Mouse (Mus musculus) liver, postnatal 0 days (tissue): ENCODE data around the gene Tpgs1. TPM values are rescaled to one million over a fixed set of nuclear protein-coding genes. Genes with fewer than 3 reads are reported as not detected.

Experiments used
- ATAC-seq: fragments of 200-750 bp; cut with Nextera tagmentation; 2 replicates; pipeline ENCODE4 v1.8.0; 2017; ENCODE audit warnings: mild to moderate bottlenecking, moderate library complexity
- DNase-seq: peaks from one replicate; pipeline ENCODE4 v3.0.0-alpha.2; 2016
- H3K27ac ChIP-seq: fragments of 300-500 bp; sonication (generic); 2 replicates; pipeline ENCODE4 v1.5.1; 2014; ENCODE audit warnings: antibody characterized with exemption, moderate library complexity, mild to moderate bottlenecking, low read depth
- H3K27me3 ChIP-seq: fragments of 300-500 bp; sonication (generic); 2 replicates; pipeline ENCODE4 v1.6.1; 2014; ENCODE audit warnings: low read length, control low read depth, mixed read lengths; ENCODE audit not compliant: insufficient read depth
- H3K36me3 ChIP-seq: fragments of 300-500 bp; sonication (generic); replicated peaks from 2 replicates; pipeline ENCODE4 v1.6.1; 2014; ENCODE audit warnings: mild to moderate bottlenecking, control low read depth, low read length, moderate library complexity, mixed read lengths; ENCODE audit not compliant: insufficient read depth
- H3K4me1 ChIP-seq: fragments of 300-500 bp; sonication (generic); 2 replicates; pipeline ENCODE4 v1.6.1; 2014; ENCODE audit warnings: antibody characterized with exemption, mild to moderate bottlenecking, control low read depth; ENCODE audit not compliant: insufficient read depth
- H3K4me2 ChIP-seq: fragments of 300-500 bp; sonication (generic); 2 replicates; pipeline ENCODE4 v1.6.1; 2014; ENCODE audit warnings: low read depth, mild to moderate bottlenecking, low read length, moderate library complexity, mixed read lengths
- H3K4me3 ChIP-seq: fragments of 300-500 bp; sonication (generic); 2 replicates; pipeline ENCODE4 v1.5.1; 2014; ENCODE audit warnings: low read depth, low read length
- H3K9ac ChIP-seq: fragments of 300-500 bp; sonication (generic); replicated peaks from 2 replicates; pipeline ENCODE4 v1.6.1; 2014; ENCODE audit warnings: mild to moderate bottlenecking, moderate library complexity
- H3K9me3 ChIP-seq: fragments of 300-500 bp; sonication (generic); 2 replicates; pipeline ENCODE4 v1.6.1; 2016; ENCODE audit warnings: mild to moderate bottlenecking, control low read depth, low read length, mixed read lengths
- CTCF ChIP-seq: sonication (generic); IDR thresholded peaks from 2 replicates; pipeline ENCODE4 v1.5.1; 2016; ENCODE audit warnings: antibody characterized with exemption, low read depth
- EP300 ChIP-seq: IDR thresholded peaks from 2 replicates; pipeline ENCODE4 v1.6.1; 2016; ENCODE audit warnings: antibody characterized with exemption, low read depth, mild to moderate bottlenecking
- WGBS: fragments of 180-500 bp; shearing (Covaris S2); extraction: QIAGEN DNeasy Blood & Tissue Kit; methylation state at CpG from one replicate; pipeline ENCODE4 v1.1.7; 2014; ENCODE audit not compliant: insufficient replicate concordance; 5-methylcytosine and 5-hydroxymethylcytosine counted together
- polyA plus RNA-seq: library from polyadenylated mRNA; unstranded; fragments of >200 nt; fragmentation: Nextera tagmentation; extraction: Ambion mirVana; gene quantifications from 2 replicates; pipeline ENCODE4 v1.2.1, GENCODE M21; 2015

Tpgs1 gene
- polyA plus RNA-seq, 1 experiment from 2014 or later = 24.9 TPM

DNA sequence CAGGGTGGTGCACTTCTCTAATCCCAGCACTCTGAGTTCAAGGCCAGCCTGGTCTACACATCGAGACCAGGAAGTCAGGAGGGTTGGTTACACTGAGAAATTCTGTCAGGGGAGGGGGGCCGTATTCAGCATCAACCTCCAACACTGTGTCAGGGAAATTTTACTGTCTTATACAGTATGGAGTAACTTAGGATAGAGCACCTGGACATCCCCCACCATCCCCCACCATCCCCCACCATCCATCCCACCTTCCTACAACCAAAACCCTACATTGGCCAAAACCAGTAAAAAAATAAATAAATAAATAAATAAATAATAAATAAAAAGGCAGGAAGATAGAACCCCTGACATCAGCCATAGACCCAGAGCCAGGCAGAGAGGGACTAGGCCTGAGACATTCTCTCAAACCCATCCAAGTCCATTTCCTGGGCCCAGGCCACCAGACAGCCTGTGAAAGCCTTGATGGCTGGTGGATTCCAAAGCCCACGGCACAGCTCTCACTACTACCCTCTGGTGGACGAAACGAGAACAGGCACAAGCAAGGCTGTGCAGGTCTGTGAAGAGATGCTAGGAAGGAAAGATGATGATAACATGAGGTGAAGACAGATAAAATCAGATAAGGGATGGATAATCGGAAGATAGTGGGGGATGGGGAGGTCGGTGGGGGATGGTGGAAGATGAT lies 20.0 kb upstream of the Tpgs1 start:
- no peaks in the 10 kb centered on the region for H3K36me3 ChIP-seq
- H3K4me3 ChIP-seq = no peak overlapping the region
- H3K4me1 ChIP-seq = no peaks in the 10 kb centered on the region
- no peak overlapping the region for H3K4me2 ChIP-seq
- WGBS = 23% methylated on average over 7 of the region's 7 CpGs
- no peaks in the 10 kb centered on the region for H3K9me3 ChIP-seq
- no peak overlapping the region for H3K27ac ChIP-seq
- no peak overlapping the region for H3K9ac ChIP-seq
- TF ChIP-seq EP300 (no peak), CTCF (peak; percentile 97)
- ATAC-seq (peak; percentile 45; the same call in 1 of the 2 replicates), DNase-seq (peak; percentile 80)
- no peaks in the 10 kb centered on the region; the same call in 1 of the 2 replicates for H3K27me3 ChIP-seq

GRCm38 (mm10) chr10:79652789-79653188 lies 16.4 kb upstream of the Tpgs1 start:
- 74% methylated on average over 7 of the region's 7 CpGs for WGBS
- H3K27ac ChIP-seq = no peak overlapping the region
- no peak overlapping the region for H3K9ac ChIP-seq
- H3K36me3 ChIP-seq = no peaks in the 10 kb centered on the region
- ATAC-seq (no peak), DNase-seq (no peak)
- H3K4me2 ChIP-seq = no peak overlapping the region
- no peak for TF ChIP-seq EP300
- TF ChIP-seq CTCF = no peak
- H3K9me3 ChIP-seq = no peaks in the 10 kb centered on the region
- no peaks in the 10 kb centered on the region for H3K4me1 ChIP-seq
- H3K4me3 ChIP-seq = no peak overlapping the region
- peaks cover 7% of the 10 kb centered on the region; the same call in 1 of the 2 replicates for H3K27me3 ChIP-seq

GRCm38 (mm10) chr10:79654946-79655395 lies 14.2 kb upstream of the Tpgs1 start:
- WGBS = 50% methylated on average over 1 of the region's 1 CpGs
- no peaks in the 10 kb centered on the region for H3K36me3 ChIP-seq

GRCm38 (mm10) chr10:79658829-79659228 lies 10.3 kb upstream of the Tpgs1 start:
- Histone ChIP-seq H3K4me2 (no peak overlapping the region), H3K27me3 (peaks cover 7% of the 10 kb centered on the region; the same call in 1 of the 2 replicates), H3K4me3 (no peak overlapping the region), H3K27ac (no peak overlapping the region), H3K4me1 (no peaks in the 10 kb centered on the region), H3K36me3 (no peaks in the 10 kb centered on the region), H3K9ac (no peak overlapping the region), H3K9me3 (no peaks in the 10 kb centered on the region)
- ATAC-seq = no peak
- peak; percentile 50 for DNase-seq
- WGBS = 17% methylated on average over 4 of the region's 4 CpGs
- peak; percentile 56 for TF ChIP-seq CTCF
- no peak for TF ChIP-seq EP300

More at GRCm38 (mm10) chr10:79654946-79655395, 14.2 kb upstream of the Tpgs1 start:
- H3K4me1 ChIP-seq = no peaks in the 10 kb centered on the region
- ATAC-seq (no peak), DNase-seq (no peak)
- TF ChIP-seq EP300 (no peak), CTCF (no peak)
- no peaks in the 10 kb centered on the region for H3K9me3 ChIP-seq
- peaks cover 7% of the 10 kb centered on the region; the same call in 1 of the 2 replicates for H3K27me3 ChIP-seq
- H3K9ac ChIP-seq = no peak overlapping the region
- no peak overlapping the region for H3K4me3 ChIP-seq
- no peak overlapping the region for H3K4me2 ChIP-seq
- H3K27ac ChIP-seq = no peak overlapping the region

DNA sequence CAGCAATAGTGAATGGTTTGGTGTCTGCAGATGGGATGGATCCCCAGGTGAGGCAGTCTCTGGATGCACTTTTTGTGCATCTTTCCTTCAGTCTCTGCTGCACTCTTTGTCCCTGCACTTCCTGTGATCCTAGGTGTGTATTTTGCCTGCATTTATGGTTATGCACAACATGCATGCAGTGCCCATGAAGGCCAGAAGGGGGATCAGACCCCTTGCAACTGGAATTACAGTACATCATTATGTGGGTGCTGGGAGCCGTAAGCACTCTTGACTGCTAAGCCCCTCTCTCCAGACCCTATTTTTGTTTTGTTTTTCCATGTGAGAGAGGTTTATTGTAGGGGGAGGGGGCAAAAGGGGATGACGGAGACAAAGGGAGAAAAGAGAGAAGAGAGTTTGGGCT lies 8.9 kb upstream of the Tpgs1 start:
- ATAC-seq = no peak
- no peak overlapping the region for H3K27ac ChIP-seq
- H3K36me3 ChIP-seq = no peaks in the 10 kb centered on the region
- H3K4me1 ChIP-seq = no peaks in the 10 kb centered on the region
- no peak overlapping the region for H3K9ac ChIP-seq
- no peaks in the 10 kb centered on the region for H3K9me3 ChIP-seq
- no peak for TF ChIP-seq EP300
- peak; percentile 56 for TF ChIP-seq CTCF
- whole genome bisulfite sequencing = 73% methylated on average over 2 of the region's 2 CpGs
- no peak overlapping the region for H3K4me3 ChIP-seq
- H3K27me3 ChIP-seq = peaks cover 2% of the 10 kb centered on the region; the same call in 1 of the 2 replicates
- H3K4me2 ChIP-seq = no peak overlapping the region
- DNase-seq = no peak

- ATAC-seq (no peak), DNase-seq (no peak)
- 34% methylated on average over 3 of the region's 3 CpGs for WGBS
- Histone ChIP-seq H3K27ac (no peak overlapping the region), H3K9ac (no peak overlapping the region), H3K4me2 (no peak overlapping the region), H3K36me3 (no peaks in the 10 kb centered on the region), H3K4me3 (no peak overlapping the region), H3K27me3 (no peaks in the 10 kb centered on the region), H3K9me3 (no peaks in the 10 kb centered on the region), H3K4me1 (no peaks in the 10 kb centered on the region)
- TF ChIP-seq CTCF = no peak
- TF ChIP-seq EP300 = no peak
These were observed 7.3 kb upstream of the Tpgs1 start for GRCm38 (mm10) chr10:79661861-79662260.
